Mouse (Mus musculus) T-cell, adult 2 months (primary cell): ENCODE data around the gene 1700028J19Rik.
A peak's percentile ranks its signal among the peaks of the same experiment; 100 is the strongest.
"Not testable (repeated sequence)": the region's sequence is repeated elsewhere in the genome, so short reads cannot be mapped to it uniquely, and the experiment has no call there.

ENCODE experiments used
- DNase-seq: peaks from one replicate; pipeline ENCODE4 v3.0.0; 2022; ENCODE audit warnings: low spot score

The 1700028J19Rik gene

GRCm38 (mm10) chr7:44250732-44251275 lies 4.3 kb upstream of the 1700028J19Rik start:
- not testable (repeated sequence) for DNase-seq

GRCm38 (mm10) chr7:44249248-44249647 lies 2.8 kb upstream of the 1700028J19Rik start:
- no peak for DNase-seq

GRCm38 (mm10) chr7:44247971-44248370 lies 1.5 kb upstream of the 1700028J19Rik start:
- DNase-seq = no peak

GRCm38 (mm10) chr7:44246984-44247470 lies 532 bp upstream of the 1700028J19Rik start:
- DNase-seq = peak; percentile 59

GRCm38 (mm10) chr7:44244080-44244479 lies 2.4 kb downstream of the 1700028J19Rik start:
- DNase-seq = no peak

GRCm38 (mm10) chr7:44241163-44241562 lies 5.3 kb downstream of the 1700028J19Rik start:
- DNase-seq = no peak

GRCm38 (mm10) chr7:44240712-44241111 lies 5.8 kb downstream of the 1700028J19Rik start:
- no peak for DNase-seq

- no peak for DNase-seq
Measured at GRCm38 (mm10) chr7:44239913-44240312, 6.6 kb downstream of the 1700028J19Rik start.

- DNase-seq = no peak
Measured at GRCm38 (mm10) chr7:44235909-44236308, 10.6 kb downstream of the 1700028J19Rik start, which contains the start of gene Gm36864. Gene Gm36864, plus strand, starts transcription at chr7:44236177.

GRCm38 (mm10) chr7:44225076-44225475 lies 21.4 kb downstream of the 1700028J19Rik start, which contains the start of gene Klk1:
Gene Klk1, plus strand, starts transcription at chr7:44225360.
- no peak for DNase-seq

GRCm38 (mm10) chr7:44222335-44222734 lies 24.2 kb downstream of the 1700028J19Rik start:
- DNase-seq = not testable (repeated sequence)

GRCm38 (mm10) chr7:44221601-44222000 lies 24.9 kb downstream of the 1700028J19Rik start:
- DNase-seq = not testable (repeated sequence)

- no peak for DNase-seq
Measured at GRCm38 (mm10) chr7:44215645-44216044, 30.9 kb downstream of the 1700028J19Rik start, which contains the start of gene Klk1b5. Gene Klk1b5, plus strand, starts transcription at chr7:44215945.

- DNase-seq = no peak
Measured at GRCm38 (mm10) chr7:44208307-44208706, 38.2 kb downstream of the 1700028J19Rik start.

GRCm38 (mm10) chr7:44207135-44207534 lies 39.4 kb downstream of the 1700028J19Rik start, which contains the start of gene Klk1b4:
Gene Klk1b4, plus strand, starts transcription at chr7:44207435.
- not testable (repeated sequence) for DNase-seq

GRCm38 (mm10) chr7:44197891-44198290 lies 48.6 kb downstream of the 1700028J19Rik start, which contains the start of gene Klk1b3:
Gene Klk1b3, plus strand, starts transcription at chr7:44198191.
- DNase-seq = no peak

GRCm38 (mm10) chr7:44193466-44193865 lies 53.0 kb downstream of the 1700028J19Rik start:
- DNase-seq = not testable (repeated sequence)

GRCm38 (mm10) chr7:44187936-44188335 lies 58.6 kb downstream of the 1700028J19Rik start, which contains the start of gene Klk1b24:
Gene Klk1b24, plus strand, starts transcription at chr7:44188236.
- DNase-seq = not testable (repeated sequence)

GRCm38 (mm10) chr7:44186516-44186915 lies 60.0 kb downstream of the 1700028J19Rik start:
- DNase-seq = not testable (repeated sequence)
